Mouse (Mus musculus): ENCODE measurements around the gene Rab19.
"Not testable (repeated sequence)": the region's sequence is repeated elsewhere in the genome, so short reads cannot be mapped to it uniquely, and the experiment has no call there.

Gene Rab19

GRCm38 (mm10) chr6:39379749-39380148 lies 1.2 kb upstream of the Rab19 start:
- DNase-seq (ENCODE audit: low spot score): no peak

- no peak for DNase-seq (ENCODE audit: low spot score)
These were observed 699 bp upstream of the Rab19 start for GRCm38 (mm10) chr6:39380276-39380675.

DNA sequence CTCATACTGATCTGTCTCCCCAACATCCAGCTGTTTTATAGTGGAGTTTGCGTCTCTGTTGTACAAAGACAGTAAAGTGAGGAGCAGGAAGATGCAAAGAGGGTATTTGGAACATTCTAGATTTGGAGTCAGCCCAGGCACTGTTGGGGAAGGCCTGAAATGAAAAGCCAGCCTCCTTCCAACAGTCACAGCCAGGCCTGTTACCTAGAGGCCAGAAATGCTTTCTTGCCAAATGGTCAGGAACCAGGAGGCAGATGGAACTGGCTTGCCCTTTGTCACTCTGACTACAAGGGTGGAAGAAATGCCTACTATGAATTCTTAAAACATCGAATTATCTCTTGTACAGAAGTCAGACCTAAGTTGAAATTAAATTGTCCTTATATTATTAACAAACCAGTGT lies 9.0 kb downstream of the Rab19 start:
- DNase-seq (ENCODE audit: low spot score): no peak

DNA sequence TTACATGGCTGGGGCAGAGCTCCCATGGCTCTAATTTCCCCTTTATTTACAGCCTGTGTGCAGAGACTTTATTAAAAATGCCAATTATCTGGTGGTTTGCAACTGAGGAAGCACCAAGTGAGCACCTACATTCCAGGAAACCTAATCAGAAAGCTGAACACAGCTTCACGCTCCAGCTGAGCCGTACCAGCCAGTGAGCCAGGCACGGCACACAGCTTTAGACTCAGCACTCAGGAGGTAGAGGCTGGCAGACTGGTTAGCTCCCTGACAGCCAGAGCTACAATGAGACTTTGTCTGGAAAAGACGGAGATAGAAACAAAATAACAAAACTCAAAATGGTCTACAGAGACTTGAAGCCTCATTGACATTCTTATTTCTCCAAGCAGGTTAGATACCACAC lies 14.5 kb downstream of the Rab19 start:
- DNase-seq (ENCODE audit: low spot score): no peak

GRCm38 (mm10) chr6:39395916-39396315 lies 14.9 kb downstream of the Rab19 start:
- no peak for DNase-seq (ENCODE audit: low spot score)

DNA sequence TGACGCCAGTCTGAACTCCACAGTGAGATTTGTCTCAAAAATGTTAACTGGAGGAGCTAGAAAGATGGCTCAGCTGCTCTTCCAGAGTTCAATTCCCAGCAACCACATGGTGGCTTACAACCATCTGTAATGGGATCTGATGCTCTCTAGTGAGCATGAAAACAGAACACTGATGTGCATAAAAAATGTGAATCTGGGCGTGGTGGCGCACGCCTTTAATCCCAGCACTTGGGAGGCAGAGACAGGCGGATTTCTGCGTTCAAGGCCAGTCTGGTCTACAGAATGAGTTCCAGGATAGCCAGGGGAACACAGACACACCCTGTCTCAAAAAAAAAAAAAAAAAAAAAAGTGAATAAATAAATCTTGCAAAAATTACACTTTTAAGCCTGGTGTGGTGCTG lies 16.1 kb downstream of the Rab19 start:
- DNase-seq (ENCODE audit: low spot score): no peak

- DNase-seq (ENCODE audit: low spot score): no peak
These were observed 17.4 kb downstream of the Rab19 start for GRCm38 (mm10) chr6:39398342-39398741.

DNA sequence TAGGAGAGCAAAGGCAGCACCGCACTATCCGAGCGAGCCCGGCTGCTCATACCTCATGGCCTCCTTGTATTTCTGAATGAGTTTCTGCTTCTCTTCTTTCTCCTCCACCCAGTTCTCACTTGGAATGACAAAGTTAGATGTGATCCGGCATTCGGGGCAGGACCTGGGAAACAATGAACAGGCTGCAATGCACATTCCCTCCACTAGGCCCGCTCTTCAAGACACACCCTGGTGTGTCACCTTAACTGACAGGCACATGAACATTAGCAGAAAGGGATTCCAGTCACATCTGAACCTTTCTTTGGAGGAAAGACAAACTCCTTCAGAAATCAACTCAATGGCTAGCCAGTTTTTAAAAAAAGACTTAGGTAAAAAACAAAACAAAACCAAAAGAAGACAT lies 19.4 kb downstream of the Rab19 start:
- DNase-seq (ENCODE audit: low spot score): peak; percentile 71

GRCm38 (mm10) chr6:39403136-39403535 lies 22.2 kb downstream of the Rab19 start:
- DNase-seq (ENCODE audit: low spot score): no peak

DNA sequence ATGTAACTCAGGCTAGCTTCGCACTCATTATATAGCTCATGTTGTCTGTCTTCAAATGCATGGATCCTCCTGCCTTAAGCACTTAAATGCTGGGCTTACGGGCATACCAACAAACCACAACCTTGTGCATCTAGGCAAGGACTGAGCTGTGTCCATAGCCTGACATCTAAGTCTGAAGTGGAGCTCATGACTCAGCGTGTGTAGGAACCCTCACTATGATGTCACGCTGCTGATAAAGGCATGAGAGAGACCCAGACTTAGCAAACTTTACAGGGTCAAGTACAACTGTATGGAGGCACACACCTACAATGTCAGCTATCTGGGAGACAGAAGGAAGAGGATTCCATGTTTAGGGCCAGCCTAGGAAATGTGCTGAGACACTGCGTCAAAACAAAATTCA lies 25.5 kb downstream of the Rab19 start:
- no peak for DNase-seq (ENCODE audit: low spot score)

GRCm38 (mm10) chr6:39414106-39414505 lies 33.1 kb downstream of the Rab19 start:
- no peak for DNase-seq (ENCODE audit: low spot score)

DNA sequence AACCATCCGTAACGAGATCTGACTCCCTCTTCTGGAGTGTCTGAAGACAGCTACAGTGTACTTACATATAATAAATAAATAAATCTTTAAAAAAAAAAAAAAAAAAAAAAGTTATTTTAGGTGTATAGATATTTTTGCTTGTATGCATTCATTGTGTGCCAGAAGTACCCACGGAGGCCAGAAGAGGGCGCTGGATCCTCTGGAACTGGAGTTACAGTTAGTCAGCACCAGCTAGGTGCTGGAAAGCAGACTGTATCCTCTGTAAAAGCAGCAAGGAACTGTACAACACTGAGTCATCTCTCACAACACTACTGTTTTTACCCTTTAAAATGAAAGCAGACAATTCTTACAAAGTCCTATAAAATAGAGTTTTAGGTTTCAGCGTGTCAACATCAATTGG lies 34.8 kb downstream of the Rab19 start:
- DNase-seq (ENCODE audit: low spot score): peak; percentile 88

DNA sequence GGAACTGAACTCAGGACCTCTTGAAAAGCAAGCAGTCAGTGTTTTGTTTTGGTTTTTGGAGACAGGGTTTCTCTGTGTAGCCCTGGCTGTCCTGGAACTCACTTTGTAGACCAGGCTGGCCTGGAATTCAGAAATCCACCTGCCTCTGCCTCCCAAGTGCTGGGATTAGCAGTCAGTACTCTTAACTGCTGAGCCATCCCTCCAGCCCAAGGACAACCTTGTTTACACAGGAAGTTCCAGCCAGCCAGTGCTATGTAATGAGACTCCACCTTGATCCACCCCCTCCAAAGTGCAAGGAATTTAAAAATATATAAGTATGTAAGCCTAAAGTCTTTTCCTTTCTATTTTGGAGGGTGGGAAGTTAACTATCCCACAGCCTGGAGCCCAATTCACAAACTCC lies 35.7 kb downstream of the Rab19 start:
- DNase-seq (ENCODE audit: low spot score): not testable (repeated sequence)

DNA sequence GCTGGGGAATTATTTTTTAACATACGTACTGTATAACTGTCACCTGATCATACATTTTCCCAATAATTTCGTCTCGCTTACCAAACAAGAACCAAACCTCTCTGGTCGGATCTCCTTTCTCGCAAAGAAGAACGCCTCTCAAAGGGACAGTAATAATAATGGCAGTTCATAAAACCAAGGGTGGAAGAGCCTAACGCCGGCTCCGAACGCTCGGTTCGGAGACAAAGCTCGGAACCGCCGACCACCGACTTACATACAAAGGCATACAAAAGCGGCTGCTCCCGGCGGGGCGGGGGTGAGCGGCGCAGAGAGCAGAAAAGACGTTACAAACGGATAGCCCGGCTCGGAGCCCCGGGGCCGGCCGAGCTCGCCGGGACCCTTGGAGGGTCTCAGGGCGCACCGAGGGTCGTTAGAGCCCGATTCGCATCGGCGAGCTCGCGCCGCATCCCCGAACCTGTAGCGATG lies 38.4 kb downstream of the Rab19 start:
- DNase-seq (ENCODE audit: low spot score): no peak

- peak; percentile 86 for DNase-seq (ENCODE audit: low spot score)
These were observed 39.1 kb downstream of the Rab19 start, which contains the start of gene Mkrn1 for GRCm38 (mm10) chr6:39419851-39420721. TSS of gene Mkrn1 (minus strand) at chr6:39420462.

- no peak for DNase-seq (ENCODE audit: low spot score)
These were observed 39.9 kb downstream of the Rab19 start for GRCm38 (mm10) chr6:39420867-39421266.

DNA sequence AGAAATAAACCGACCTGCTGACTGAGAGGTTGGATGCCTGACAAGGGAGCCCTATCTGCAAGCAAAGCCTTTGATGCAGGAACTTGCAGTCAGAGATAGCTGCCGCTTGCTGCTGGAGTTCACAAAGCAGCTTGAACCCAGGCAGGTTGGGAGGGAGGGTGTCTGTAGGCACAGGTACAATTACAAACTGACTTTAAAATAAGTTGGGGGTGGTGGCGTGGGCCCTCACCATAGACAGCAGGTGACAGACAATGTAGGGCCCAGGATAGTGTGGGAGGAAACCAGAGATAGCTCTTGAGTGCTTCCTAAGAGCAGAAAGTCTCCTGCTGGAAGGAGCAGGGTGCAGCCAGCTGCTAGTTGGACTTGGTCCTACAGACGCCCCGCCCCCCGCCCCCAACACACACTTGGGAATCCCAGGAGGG lies 42.2 kb downstream of the Rab19 start:
- no peak for DNase-seq (ENCODE audit: low spot score)

- no peak for DNase-seq (ENCODE audit: low spot score)
These were observed 42.7 kb downstream of the Rab19 start for GRCm38 (mm10) chr6:39423686-39424085.

DNA sequence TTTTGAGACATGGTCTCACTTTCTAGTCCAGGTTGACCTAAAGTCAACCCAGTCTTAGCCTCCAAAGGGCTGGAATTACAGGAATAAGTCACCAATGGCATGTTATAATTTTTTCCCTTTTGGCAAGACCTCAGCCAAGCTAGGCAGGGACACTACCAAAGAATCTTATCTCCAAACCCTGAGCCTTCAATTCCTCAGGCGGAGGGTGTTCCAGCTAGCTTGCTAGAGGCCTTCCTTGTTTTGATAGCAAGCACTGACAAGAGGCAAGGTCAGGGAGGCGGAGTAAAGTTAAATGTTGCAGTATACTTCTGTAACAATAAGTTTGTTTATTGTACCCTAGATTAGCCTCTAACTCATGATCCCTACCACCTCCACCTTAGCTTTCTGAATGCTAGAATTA lies 44.2 kb downstream of the Rab19 start:
- no peak for DNase-seq (ENCODE audit: low spot score)

- DNase-seq (ENCODE audit: low spot score): no peak
These were observed 45.8 kb downstream of the Rab19 start for GRCm38 (mm10) chr6:39426725-39427124.

GRCm38 (mm10) chr6:39427276-39428003 lies 46.5 kb downstream of the Rab19 start:
- no peak for DNase-seq (ENCODE audit: low spot score)

DNA sequence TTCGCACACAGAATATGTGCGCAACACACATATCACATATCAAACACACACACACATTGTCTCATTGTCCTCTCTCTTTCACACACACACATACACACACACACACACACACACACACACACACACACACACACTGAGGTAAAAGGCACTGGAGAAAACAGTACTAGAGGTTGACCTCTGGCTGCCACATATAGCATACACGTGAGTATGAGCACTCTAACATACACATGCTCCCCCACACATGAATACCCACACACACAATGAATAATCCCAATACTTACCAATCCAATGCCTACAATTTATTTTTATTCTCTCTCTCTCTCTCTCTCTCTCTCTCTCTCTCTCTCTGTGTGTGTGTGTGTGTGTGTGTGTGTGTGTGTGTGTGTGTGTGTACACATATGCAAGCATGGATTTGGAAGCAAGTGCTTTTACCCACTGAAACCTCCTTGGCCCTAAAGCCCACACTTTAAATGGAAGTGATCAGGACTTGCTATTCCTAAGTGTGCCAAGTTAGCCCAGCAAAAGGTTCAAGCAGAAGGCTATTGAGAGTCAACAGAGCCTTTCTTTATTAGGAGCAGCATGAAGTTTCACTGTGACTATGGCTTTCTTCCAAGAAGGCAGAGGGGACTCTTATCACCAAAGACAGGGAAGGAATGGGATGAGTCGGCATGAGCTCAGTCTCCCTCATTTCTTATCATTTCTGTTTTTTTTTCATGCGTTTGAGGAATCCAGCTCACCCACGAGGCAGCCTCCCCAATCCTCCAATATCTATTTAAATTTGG lies 48.2 kb downstream of the Rab19 start:
- DNase-seq (ENCODE audit: low spot score): no peak
